Mouse (Mus musculus): ENCODE measurements around the gene Efr3b. TPM values are rescaled to one million over a fixed set of nuclear protein-coding genes. Genes with fewer than 3 reads are reported as not detected.

The Efr3b gene
- total and polyA plus RNA-seq, 2 experiments from 2014 or later = 25.5 to 86.6 TPM

DNA sequence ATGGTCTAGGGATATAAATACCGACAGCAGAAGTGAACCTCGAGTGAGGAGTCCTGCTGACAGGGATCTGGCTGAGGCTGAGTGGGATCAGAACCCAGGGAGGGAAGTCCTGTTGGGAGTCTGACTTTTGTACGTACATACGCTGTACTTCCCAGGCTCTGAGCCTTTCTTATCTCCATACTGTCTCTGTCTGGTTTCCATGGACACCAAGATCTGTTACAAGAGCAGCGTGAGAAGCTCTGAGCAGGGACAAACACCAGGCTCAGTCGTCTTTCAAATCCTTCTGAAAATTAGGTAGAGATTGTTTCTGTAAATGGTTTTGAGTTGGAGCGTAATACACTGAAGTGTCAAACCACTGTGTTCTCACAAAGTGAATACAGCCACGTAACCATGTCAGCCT lies 36.7 kb upstream of the Efr3b start:
- H3K4me3 ChIP-seq (ENCODE audit: low read depth, low read length) = no peak overlapping the region
- H3K4me2 ChIP-seq (ENCODE audit: low read depth) = no peak overlapping the region
- WGBS = 45% methylated on average over 8 of the region's 8 CpGs
- H3K36me3 ChIP-seq (ENCODE audit: insufficient read depth) = no peaks in the 10 kb centered on the region
- no peaks in the 10 kb centered on the region; the same call in 1 of the 2 replicates for H3K4me1 ChIP-seq (ENCODE audit: insufficient read depth)
- no peaks in the 10 kb centered on the region for H3K9me3 ChIP-seq (ENCODE audit: low read length)
- ATAC-seq (peak; percentile 67), DNase-seq (no peak)
- TF ChIP-seq CTCF (IDR thresholded peaks at IDR 0.05; ENCODE audit: low read depth) = no peak
- no peak overlapping the region for H3K27ac ChIP-seq (ENCODE audit: low read depth, low read length)
- no peak overlapping the region for H3K9ac ChIP-seq
- no peaks in the 10 kb centered on the region for H3K27me3 ChIP-seq (ENCODE audit: insufficient read depth, low read length)

DNA sequence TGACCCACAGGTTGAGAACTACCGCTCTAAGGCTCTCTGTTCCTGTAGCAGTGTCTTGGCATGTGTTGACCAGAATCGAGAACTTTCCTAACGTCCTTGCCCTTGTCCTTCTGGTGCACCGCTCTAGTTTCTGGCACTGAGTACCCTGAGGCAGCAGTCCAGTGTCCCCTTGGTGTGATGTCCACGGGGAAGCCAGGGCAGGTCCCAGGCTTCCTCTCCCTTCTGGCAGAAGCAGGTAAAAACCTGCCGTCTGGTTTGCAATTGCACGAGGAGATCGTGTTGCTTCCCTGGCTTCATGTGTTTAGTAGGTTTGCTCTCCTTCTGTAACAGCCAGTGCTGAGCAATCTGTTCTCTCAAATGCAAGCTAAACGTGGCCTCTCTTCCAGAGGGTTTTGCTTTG lies 33.0 kb upstream of the Efr3b start:
- TF ChIP-seq CTCF (IDR thresholded peaks at IDR 0.05; ENCODE audit: low read depth) = no peak
- no peak for DNase-seq
- H3K36me3 ChIP-seq (ENCODE audit: insufficient read depth) = no peaks in the 10 kb centered on the region
- no peaks in the 10 kb centered on the region; the same call in 1 of the 2 replicates for H3K4me1 ChIP-seq (ENCODE audit: insufficient read depth)
- no peak overlapping the region for H3K4me3 ChIP-seq (ENCODE audit: low read depth, low read length)
- ATAC-seq = no peak
- 76% methylated on average over 9 of the region's 9 CpGs for WGBS
- no peaks in the 10 kb centered on the region for H3K9me3 ChIP-seq (ENCODE audit: low read length)
- H3K4me2 ChIP-seq (ENCODE audit: low read depth) = no peak overlapping the region
- H3K27ac ChIP-seq (ENCODE audit: low read depth, low read length) = no peak overlapping the region
- H3K27me3 ChIP-seq (ENCODE audit: insufficient read depth, low read length) = no peaks in the 10 kb centered on the region
- H3K9ac ChIP-seq = no peak overlapping the region

DNA sequence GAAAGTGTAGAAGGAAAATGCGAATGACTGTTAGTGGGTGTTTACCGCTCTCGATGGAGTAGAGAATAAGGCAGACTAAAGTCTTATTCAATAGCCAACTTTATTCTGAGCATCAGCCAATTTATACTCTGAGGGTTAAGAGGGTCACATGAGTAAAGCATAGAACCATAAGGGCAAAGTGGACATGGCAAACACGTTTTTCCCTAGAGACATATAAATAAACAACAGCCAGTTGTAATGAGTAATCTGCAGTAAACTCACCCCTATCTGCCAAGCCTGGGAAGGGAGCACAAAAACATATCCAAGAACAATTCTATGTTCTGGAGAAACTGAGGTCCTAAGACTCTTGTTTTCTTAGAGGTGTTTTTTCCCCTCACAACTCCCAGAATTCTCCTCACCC lies 29.8 kb upstream of the Efr3b start:
- no peak for DNase-seq
- Histone ChIP-seq H3K9me3 (ENCODE audit: low read length) (no peaks in the 10 kb centered on the region), H3K27ac (ENCODE audit: low read depth, low read length) (no peak overlapping the region), H3K9ac (no peak overlapping the region), H3K4me2 (ENCODE audit: low read depth) (no peak overlapping the region), H3K36me3 (ENCODE audit: insufficient read depth) (no peaks in the 10 kb centered on the region), H3K27me3 (ENCODE audit: insufficient read depth, low read length) (no peaks in the 10 kb centered on the region), H3K4me1 (ENCODE audit: insufficient read depth) (no peaks in the 10 kb centered on the region; the same call in 1 of the 2 replicates), H3K4me3 (ENCODE audit: low read depth, low read length) (no peak overlapping the region)
- no peak for TF ChIP-seq CTCF (IDR thresholded peaks at IDR 0.05; ENCODE audit: low read depth)
- WGBS = 87% methylated on average over 4 of the region's 4 CpGs
- ATAC-seq = no peak

DNA sequence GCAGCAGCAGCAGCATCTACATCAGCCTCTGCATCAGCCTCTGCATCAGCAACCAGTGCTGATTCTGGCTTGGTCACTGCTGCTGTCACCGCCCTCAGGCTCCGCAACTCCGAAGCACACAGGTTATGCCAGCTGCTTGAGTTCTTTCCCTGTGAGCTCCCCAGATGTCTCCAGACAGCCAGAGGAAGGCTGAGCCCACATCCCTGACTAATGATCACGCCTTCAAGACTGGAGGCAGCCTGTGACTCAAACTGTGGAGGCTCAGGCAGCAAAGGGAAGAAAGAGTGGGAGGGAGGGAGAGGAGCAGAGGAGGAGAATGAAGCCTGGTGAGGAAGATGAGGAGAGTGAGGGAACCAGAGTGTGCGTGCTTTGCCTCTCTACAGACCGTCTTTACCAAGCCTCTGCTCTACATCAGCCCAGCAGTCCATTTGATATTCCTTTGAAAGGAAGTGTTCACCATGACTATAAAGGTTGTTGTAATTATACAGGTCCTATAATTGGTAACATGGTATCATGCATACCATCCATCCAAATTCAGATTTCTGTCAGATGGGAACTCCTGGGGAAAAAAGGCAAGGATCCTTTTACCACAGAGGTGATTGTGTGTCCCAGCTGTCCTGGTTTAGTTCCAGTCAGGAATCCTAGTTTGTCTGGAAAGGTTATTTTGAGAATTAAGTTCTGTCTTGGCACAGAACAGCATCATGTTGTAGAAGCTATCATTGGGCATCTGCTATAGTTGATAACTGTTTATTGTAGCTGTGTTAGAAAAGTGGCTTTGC lies 28.2 kb upstream of the Efr3b start:
- no peak overlapping the region for H3K4me3 ChIP-seq (ENCODE audit: low read depth, low read length)
- H3K9ac ChIP-seq = no peak overlapping the region
- no peaks in the 10 kb centered on the region for H3K27me3 ChIP-seq (ENCODE audit: insufficient read depth, low read length)
- 76% methylated on average over 6 of the region's 6 CpGs for WGBS
- H3K4me1 ChIP-seq (ENCODE audit: insufficient read depth) = no peaks in the 10 kb centered on the region; the same call in 1 of the 2 replicates
- ATAC-seq (no peak), DNase-seq (no peak)
- no peaks in the 10 kb centered on the region for H3K36me3 ChIP-seq (ENCODE audit: insufficient read depth)
- no peaks in the 10 kb centered on the region for H3K9me3 ChIP-seq (ENCODE audit: low read length)
- no peak overlapping the region for H3K4me2 ChIP-seq (ENCODE audit: low read depth)
- no peak for TF ChIP-seq CTCF (IDR thresholded peaks at IDR 0.05; ENCODE audit: low read depth)
- H3K27ac ChIP-seq (ENCODE audit: low read depth, low read length) = no peak overlapping the region

DNA sequence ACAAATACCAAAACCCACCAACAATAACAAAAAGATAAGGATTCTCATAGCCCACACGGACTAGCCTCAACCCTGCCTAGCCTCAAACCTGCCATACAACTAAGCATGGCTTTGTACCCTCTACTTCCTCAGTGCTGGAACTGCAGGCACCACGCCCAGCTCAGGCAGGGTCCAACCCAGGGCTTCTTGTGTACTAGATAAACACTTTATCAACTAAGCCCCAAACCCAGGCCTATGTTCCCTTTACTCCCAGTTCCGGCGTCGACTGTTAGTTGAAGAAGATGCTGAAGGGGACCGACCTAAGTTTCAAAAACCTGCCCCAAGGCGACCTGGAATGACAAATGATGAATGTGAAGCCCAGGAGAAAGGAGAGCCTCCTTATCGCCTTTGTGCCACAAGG lies 27.2 kb upstream of the Efr3b start:
- H3K27ac ChIP-seq (ENCODE audit: low read depth, low read length) = no peak overlapping the region
- H3K9me3 ChIP-seq (ENCODE audit: low read length) = no peaks in the 10 kb centered on the region
- H3K4me2 ChIP-seq (ENCODE audit: low read depth) = no peak overlapping the region
- WGBS = 81% methylated on average over 8 of the region's 8 CpGs
- DNase-seq = no peak
- H3K27me3 ChIP-seq (ENCODE audit: insufficient read depth, low read length) = no peaks in the 10 kb centered on the region
- H3K9ac ChIP-seq = no peak overlapping the region
- H3K4me1 ChIP-seq (ENCODE audit: insufficient read depth) = no peaks in the 10 kb centered on the region
- H3K36me3 ChIP-seq (ENCODE audit: insufficient read depth) = no peaks in the 10 kb centered on the region
- ATAC-seq = no peak
- TF ChIP-seq CTCF (IDR thresholded peaks at IDR 0.05; ENCODE audit: low read depth) = no peak
- no peak overlapping the region for H3K4me3 ChIP-seq (ENCODE audit: low read depth, low read length)

DNA sequence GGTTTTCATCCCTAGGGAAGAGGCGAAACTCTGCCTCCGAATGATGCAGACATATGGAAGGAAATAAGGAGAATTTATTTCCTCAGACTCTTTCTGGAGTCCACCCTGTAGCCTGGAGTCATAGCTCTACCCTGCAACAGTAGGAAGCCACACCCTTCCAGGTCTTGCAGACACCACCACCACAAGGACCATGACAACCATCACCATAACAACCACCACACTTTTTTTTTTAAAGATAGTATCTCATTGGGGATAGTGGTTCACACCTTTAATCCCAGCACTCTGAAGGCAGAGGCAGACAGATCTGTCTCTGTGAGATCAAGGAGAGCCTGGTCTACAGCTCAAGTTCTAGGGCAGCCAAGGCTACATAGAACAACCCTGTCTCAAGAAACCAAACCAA lies 26.8 kb upstream of the Efr3b start:
- H3K9me3 ChIP-seq (ENCODE audit: low read length) = no peaks in the 10 kb centered on the region
- H3K27ac ChIP-seq (ENCODE audit: low read depth, low read length) = no peak overlapping the region
- no peak for TF ChIP-seq CTCF (IDR thresholded peaks at IDR 0.05; ENCODE audit: low read depth)
- 99% methylated on average over 2 of the region's 2 CpGs for WGBS
- no peaks in the 10 kb centered on the region for H3K27me3 ChIP-seq (ENCODE audit: insufficient read depth, low read length)
- DNase-seq (no peak), ATAC-seq (no peak)
- H3K36me3 ChIP-seq (ENCODE audit: insufficient read depth) = no peaks in the 10 kb centered on the region
- H3K4me3 ChIP-seq (ENCODE audit: low read depth, low read length) = no peak overlapping the region
- no peak overlapping the region for H3K4me2 ChIP-seq (ENCODE audit: low read depth)
- no peak overlapping the region for H3K9ac ChIP-seq
- H3K4me1 ChIP-seq (ENCODE audit: insufficient read depth) = no peaks in the 10 kb centered on the region

DNA sequence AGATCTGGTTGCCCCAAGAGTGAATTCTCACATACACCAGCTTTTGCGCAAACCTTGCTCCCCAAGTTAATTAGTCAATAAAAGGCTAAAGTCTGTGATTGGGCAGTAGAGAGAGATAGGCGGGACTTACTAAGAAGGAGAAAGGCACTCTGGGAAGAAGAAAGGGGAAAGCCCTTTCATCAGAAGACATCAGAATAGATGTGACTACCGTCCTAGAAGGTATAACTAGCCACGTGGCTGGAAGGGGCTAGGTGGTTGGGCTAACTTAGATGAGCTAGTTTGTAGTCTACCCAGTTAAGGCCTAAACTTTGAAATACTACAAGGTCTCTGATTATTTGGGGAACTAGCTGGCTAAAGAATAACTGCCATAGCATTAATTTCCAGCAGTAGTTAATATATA lies 21.0 kb upstream of the Efr3b start:
- ATAC-seq (no peak), DNase-seq (no peak)
- H3K36me3 ChIP-seq (ENCODE audit: insufficient read depth) = no peaks in the 10 kb centered on the region
- WGBS = 88% methylated on average over 4 of the region's 4 CpGs
- H3K4me2 ChIP-seq (ENCODE audit: low read depth) = no peak overlapping the region
- no peaks in the 10 kb centered on the region for H3K9me3 ChIP-seq (ENCODE audit: low read length)
- no peak overlapping the region for H3K27ac ChIP-seq (ENCODE audit: low read depth, low read length)
- H3K4me3 ChIP-seq (ENCODE audit: low read depth, low read length) = no peak overlapping the region
- no peaks in the 10 kb centered on the region for H3K27me3 ChIP-seq (ENCODE audit: insufficient read depth, low read length)
- TF ChIP-seq CTCF (IDR thresholded peaks at IDR 0.05; ENCODE audit: low read depth) = no peak
- no peak overlapping the region for H3K9ac ChIP-seq
- no peaks in the 10 kb centered on the region for H3K4me1 ChIP-seq (ENCODE audit: insufficient read depth)
